Mouse (Mus musculus) left cerebral cortex, adult 9 months (tissue): Measurements from ENCODE around the gene F2rl2.

ENCODE experiments used
- DNase-seq, 2 experiments: peaks; one replicate each; pipeline ENCODE4 v3.0.0; 2022; ENCODE audit warnings: low spot score in 2 of 2

The F2rl2 gene

GRCm38 (mm10) chr13:95696654-95697163, at the start of gene F2rl2:
TSS of gene F2rl2 (plus strand) at chr13:95696853.
- peak in 1 of 2 experiments; percentile 51 for DNase-seq

- no peak for DNase-seq
Observed at GRCm38 (mm10) chr13:95647248-95647647, 49.4 kb upstream of the F2rl2 start.

- no peak for DNase-seq
Observed at GRCm38 (mm10) chr13:95649941-95650340, 46.7 kb upstream of the F2rl2 start.

- no peak for DNase-seq
Observed at GRCm38 (mm10) chr13:95651870-95652668, 44.6 kb upstream of the F2rl2 start.

- no peak for DNase-seq
Observed at GRCm38 (mm10) chr13:95653696-95654095, 43.0 kb upstream of the F2rl2 start.

GRCm38 (mm10) chr13:95655284-95655683, 41.4 kb upstream of the F2rl2 start:
- no peak for DNase-seq

GRCm38 (mm10) chr13:95657171-95657570, 39.5 kb upstream of the F2rl2 start:
- no peak for DNase-seq

- no peak for DNase-seq
Observed at GRCm38 (mm10) chr13:95659432-95659831, 37.2 kb upstream of the F2rl2 start.

GRCm38 (mm10) chr13:95663834-95664233, 32.8 kb upstream of the F2rl2 start:
- no peak for DNase-seq

GRCm38 (mm10) chr13:95665644-95666356, 30.9 kb upstream of the F2rl2 start:
- no peak for DNase-seq

- DNase-seq: no peak
Observed at GRCm38 (mm10) chr13:95667260-95667659, 29.4 kb upstream of the F2rl2 start.

GRCm38 (mm10) chr13:95670534-95670933, 26.1 kb upstream of the F2rl2 start:
- no peak for DNase-seq

GRCm38 (mm10) chr13:95671108-95671897, 25.4 kb upstream of the F2rl2 start:
- no peak for DNase-seq

- no peak for DNase-seq
Observed at GRCm38 (mm10) chr13:95672372-95672771, 24.3 kb upstream of the F2rl2 start.

- DNase-seq: no peak
Observed at GRCm38 (mm10) chr13:95679078-95679477, 17.6 kb upstream of the F2rl2 start.

GRCm38 (mm10) chr13:95679491-95679941, 17.1 kb upstream of the F2rl2 start:
- no peak for DNase-seq

- DNase-seq: no peak
Observed at GRCm38 (mm10) chr13:95684656-95685244, 11.9 kb upstream of the F2rl2 start.

GRCm38 (mm10) chr13:95685736-95686135, 10.9 kb upstream of the F2rl2 start:
- no peak for DNase-seq

GRCm38 (mm10) chr13:95688576-95688975, 8.1 kb upstream of the F2rl2 start:
- DNase-seq: no peak

- peak in 1 of 2 experiments; percentile 25 for DNase-seq
Observed at GRCm38 (mm10) chr13:95692201-95692600, 4.5 kb upstream of the F2rl2 start.

- peak in 1 of 2 experiments; percentile 5 for DNase-seq
Observed at GRCm38 (mm10) chr13:95696120-95696653, 466 bp upstream of the F2rl2 start.
